Mouse (Mus musculus): ENCODE measurements around the gene Specc1. TPM values are rescaled to one million over a fixed set of nuclear protein-coding genes. Genes with fewer than 3 reads are reported as not detected.

Gene Specc1
- polyA plus RNA-seq, 1 experiment from 2014 or later: 17.1 TPM

- WGBS (ENCODE audit: insufficient replicate concordance): 72% methylated on average over 5 of the region's 5 CpGs
- no peak for ATAC-seq (replicated peaks; ENCODE audit: insufficient number of reproducible peaks, low FRiP score, low TSS enrichment)
- no peak overlapping the region for H3K9ac ChIP-seq (ENCODE audit: low read depth, low read length)
These were observed 296.8 kb downstream of the Specc1 start for GRCm38 (mm10) chr11:62253380-62253779.

DNA sequence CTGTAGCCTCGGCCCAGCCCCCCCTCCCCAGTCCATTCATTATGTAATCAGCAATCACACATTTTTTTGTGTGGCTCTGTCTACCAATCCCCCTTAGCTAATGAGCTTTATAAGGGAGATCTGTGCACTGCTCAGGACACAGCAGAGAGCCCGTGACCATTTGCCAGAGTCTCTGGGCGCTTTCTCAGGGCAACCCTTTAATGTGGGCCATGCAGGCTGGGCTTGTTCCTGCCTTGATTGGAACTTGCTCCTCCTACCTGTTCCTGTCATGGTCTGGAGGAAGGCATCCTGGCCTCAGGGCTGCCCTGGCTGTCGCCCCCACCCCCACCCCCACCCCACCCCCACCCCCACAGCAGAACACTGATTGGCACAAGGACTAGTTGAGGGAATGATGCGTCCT, 302.7 kb downstream of the Specc1 start:
- Histone ChIP-seq H3K27ac (ENCODE audit: low read depth, low read length) (no peak overlapping the region), H3K4me3 (ENCODE audit: low read depth, low read length) (no peak overlapping the region), H3K4me2 (no peak overlapping the region), H3K4me1 (ENCODE audit: control insufficient read depth, insufficient read depth, low read length) (0 out of 2 replicates have a peak, but pooled peaks cover 4% of the 10 kb centered on the region), H3K36me3 (ENCODE audit: control insufficient read depth, insufficient read depth, low read length) (no peaks in the 10 kb centered on the region), H3K9me3 (replicated peaks; ENCODE audit: control insufficient read depth, low read length) (no peaks in the 10 kb centered on the region), H3K9ac (ENCODE audit: low read depth, low read length) (no peak overlapping the region), H3K27me3 (ENCODE audit: control insufficient read depth, insufficient read depth, low read length) (no peaks in the 10 kb centered on the region)
- WGBS (ENCODE audit: insufficient replicate concordance): 50% methylated on average over 5 of the region's 5 CpGs
- no peak for ATAC-seq (replicated peaks; ENCODE audit: insufficient number of reproducible peaks, low FRiP score, low TSS enrichment)

More at GRCm38 (mm10) chr11:62253380-62253779, 296.8 kb downstream of the Specc1 start:
- no peak overlapping the region for H3K4me3 ChIP-seq (ENCODE audit: low read depth, low read length)
- no peak overlapping the region for H3K27ac ChIP-seq (ENCODE audit: low read depth, low read length)
- H3K4me2 ChIP-seq: no peak overlapping the region
- no peaks in the 10 kb centered on the region for H3K36me3 ChIP-seq (ENCODE audit: control insufficient read depth, insufficient read depth, low read length)
- H3K9me3 ChIP-seq (replicated peaks; ENCODE audit: control insufficient read depth, low read length): no peaks in the 10 kb centered on the region
- peaks cover 9% of the 10 kb centered on the region for H3K4me1 ChIP-seq (ENCODE audit: control insufficient read depth, insufficient read depth, low read length)
- peaks cover 38% of the 10 kb centered on the region for H3K27me3 ChIP-seq (ENCODE audit: control insufficient read depth, insufficient read depth, low read length)

DNA sequence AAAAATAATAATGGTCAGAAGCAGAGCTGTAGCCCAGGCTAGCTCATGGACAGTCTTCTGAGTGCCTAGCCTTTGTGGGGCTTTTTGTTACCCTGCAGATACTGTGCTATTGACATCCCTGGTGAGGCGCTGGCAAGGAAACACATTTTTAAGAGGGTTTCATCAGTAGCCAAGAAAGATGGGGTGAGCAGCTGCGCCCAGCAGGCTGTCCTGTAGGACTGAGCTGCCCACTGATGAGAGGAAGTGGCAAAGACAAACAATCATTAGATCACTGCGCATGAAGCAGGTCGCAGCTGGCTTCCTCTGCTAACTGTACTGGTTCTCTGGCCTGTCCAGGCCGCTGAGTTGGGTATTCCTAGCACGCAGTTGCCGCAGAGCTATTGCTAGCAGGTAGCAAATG, 307.0 kb downstream of the Specc1 start:
- Histone ChIP-seq H3K27me3 (ENCODE audit: control insufficient read depth, insufficient read depth, low read length) (no peaks in the 10 kb centered on the region; the same call in 1 of the 2 replicates), H3K4me3 (ENCODE audit: low read depth, low read length) (no peak overlapping the region), H3K27ac (ENCODE audit: low read depth, low read length) (no peak overlapping the region), H3K9me3 (replicated peaks; ENCODE audit: control insufficient read depth, low read length) (no peaks in the 10 kb centered on the region), H3K9ac (ENCODE audit: low read depth, low read length) (no peak overlapping the region), H3K36me3 (ENCODE audit: control insufficient read depth, insufficient read depth, low read length) (no peaks in the 10 kb centered on the region), H3K4me2 (no peak overlapping the region), H3K4me1 (ENCODE audit: control insufficient read depth, insufficient read depth, low read length) (peaks cover 9% of the 10 kb centered on the region; the same call in 1 of the 2 replicates)
- no peak for ATAC-seq (replicated peaks; ENCODE audit: insufficient number of reproducible peaks, low FRiP score, low TSS enrichment)
- 75% methylated on average over 7 of the region's 7 CpGs for WGBS (ENCODE audit: insufficient replicate concordance)

DNA sequence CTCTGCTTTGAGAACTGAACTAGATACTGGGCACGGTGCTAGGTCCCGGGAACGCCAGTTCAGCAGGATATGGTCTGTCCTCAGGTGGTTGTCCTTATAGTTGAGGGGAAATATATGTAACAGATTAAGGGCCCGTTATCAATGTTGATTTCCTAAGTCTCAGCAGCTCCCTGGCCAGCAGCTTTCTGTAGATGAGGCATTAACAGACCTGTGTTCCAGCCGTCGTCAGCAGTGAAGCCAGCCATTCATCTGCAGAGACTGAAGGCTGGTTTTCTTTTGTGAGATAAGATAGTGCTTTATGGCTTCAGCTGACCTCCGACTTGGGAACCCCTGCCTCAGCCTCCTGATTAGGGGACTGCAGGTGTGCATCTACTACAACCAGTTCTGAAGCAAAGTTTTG, 307.5 kb downstream of the Specc1 start:
- peaks cover 9% of the 10 kb centered on the region; the same call in 1 of the 2 replicates for H3K4me1 ChIP-seq (ENCODE audit: control insufficient read depth, insufficient read depth, low read length)
- 27% methylated on average over 7 of the region's 7 CpGs for WGBS (ENCODE audit: insufficient replicate concordance)
- no peak overlapping the region for H3K4me3 ChIP-seq (ENCODE audit: low read depth, low read length)
- H3K9ac ChIP-seq (ENCODE audit: low read depth, low read length): no peak overlapping the region
- H3K9me3 ChIP-seq (replicated peaks; ENCODE audit: control insufficient read depth, low read length): no peaks in the 10 kb centered on the region
- H3K27ac ChIP-seq (ENCODE audit: low read depth, low read length): no peak overlapping the region
- no peaks in the 10 kb centered on the region; the same call in 1 of the 2 replicates for H3K27me3 ChIP-seq (ENCODE audit: control insufficient read depth, insufficient read depth, low read length)
- H3K36me3 ChIP-seq (ENCODE audit: control insufficient read depth, insufficient read depth, low read length): no peaks in the 10 kb centered on the region
- ATAC-seq (replicated peaks; ENCODE audit: insufficient number of reproducible peaks, low FRiP score, low TSS enrichment): no peak
- H3K4me2 ChIP-seq: no peak overlapping the region

DNA sequence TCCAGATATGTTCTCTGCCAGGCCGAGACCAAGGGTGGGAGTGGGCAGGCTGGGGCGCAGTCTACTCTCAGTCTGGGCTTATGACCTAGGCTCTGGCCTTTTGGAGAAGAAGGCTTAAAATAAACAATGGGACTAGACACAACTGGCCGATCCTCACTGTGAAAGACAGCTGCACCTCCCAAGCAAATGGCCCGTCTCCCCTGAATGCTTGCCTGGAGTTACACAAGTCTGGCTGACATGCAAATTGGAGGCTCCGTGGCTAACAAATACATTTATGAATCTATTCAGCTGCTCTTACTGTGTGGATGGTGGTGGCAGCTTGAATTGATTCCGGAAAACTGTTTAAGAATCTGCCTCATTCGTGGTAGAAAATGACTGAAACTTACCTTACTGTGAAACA, 309.1 kb downstream of the Specc1 start:
- Histone ChIP-seq H3K4me1 (ENCODE audit: control insufficient read depth, insufficient read depth, low read length) (peaks cover 9% of the 10 kb centered on the region), H3K27me3 (ENCODE audit: control insufficient read depth, insufficient read depth, low read length) (no peaks in the 10 kb centered on the region; the same call in 1 of the 2 replicates), H3K9me3 (replicated peaks; ENCODE audit: control insufficient read depth, low read length) (no peaks in the 10 kb centered on the region), H3K27ac (ENCODE audit: low read depth, low read length) (no peak overlapping the region), H3K4me3 (ENCODE audit: low read depth, low read length) (no peak overlapping the region), H3K4me2 (no peak overlapping the region), H3K36me3 (ENCODE audit: control insufficient read depth, insufficient read depth, low read length) (no peaks in the 10 kb centered on the region), H3K9ac (ENCODE audit: low read depth, low read length) (no peak overlapping the region)
- ATAC-seq (replicated peaks; ENCODE audit: insufficient number of reproducible peaks, low FRiP score, low TSS enrichment): no peak
- 77% methylated on average over 7 of the region's 7 CpGs for WGBS (ENCODE audit: insufficient replicate concordance)

GRCm38 (mm10) chr11:62266466-62267214, 310.1 kb downstream of the Specc1 start:
- Histone ChIP-seq H3K9me3 (replicated peaks; ENCODE audit: control insufficient read depth, low read length) (no peaks in the 10 kb centered on the region), H3K9ac (ENCODE audit: low read depth, low read length) (no peak overlapping the region), H3K4me2 (peak overlapping the region; percentile 14; the same call in 1 of the 2 replicates), H3K36me3 (ENCODE audit: control insufficient read depth, insufficient read depth, low read length) (no peaks in the 10 kb centered on the region), H3K27ac (ENCODE audit: low read depth, low read length) (no peak overlapping the region), H3K4me3 (ENCODE audit: low read depth, low read length) (no peak overlapping the region), H3K4me1 (ENCODE audit: control insufficient read depth, insufficient read depth, low read length) (peaks cover 9% of the 10 kb centered on the region), H3K27me3 (ENCODE audit: control insufficient read depth, insufficient read depth, low read length) (no peaks in the 10 kb centered on the region; the same call in 1 of the 2 replicates)
- WGBS (ENCODE audit: insufficient replicate concordance): 41% methylated on average over 17 of the region's 17 CpGs
- ATAC-seq (replicated peaks; ENCODE audit: insufficient number of reproducible peaks, low FRiP score, low TSS enrichment): no peak

GRCm38 (mm10) chr11:62268381-62268780, 311.8 kb downstream of the Specc1 start:
- Histone ChIP-seq H3K4me1 (ENCODE audit: control insufficient read depth, insufficient read depth, low read length) (peaks cover 9% of the 10 kb centered on the region), H3K36me3 (ENCODE audit: control insufficient read depth, insufficient read depth, low read length) (no peaks in the 10 kb centered on the region), H3K4me2 (no peak overlapping the region), H3K9me3 (replicated peaks; ENCODE audit: control insufficient read depth, low read length) (no peaks in the 10 kb centered on the region), H3K4me3 (ENCODE audit: low read depth, low read length) (no peak overlapping the region), H3K9ac (ENCODE audit: low read depth, low read length) (no peak overlapping the region), H3K27me3 (ENCODE audit: control insufficient read depth, insufficient read depth, low read length) (no peaks in the 10 kb centered on the region; the same call in 1 of the 2 replicates), H3K27ac (ENCODE audit: low read depth, low read length) (no peak overlapping the region)
- WGBS (ENCODE audit: insufficient replicate concordance): 69% methylated on average over 8 of the region's 8 CpGs
- ATAC-seq (replicated peaks; ENCODE audit: insufficient number of reproducible peaks, low FRiP score, low TSS enrichment): no peak

DNA sequence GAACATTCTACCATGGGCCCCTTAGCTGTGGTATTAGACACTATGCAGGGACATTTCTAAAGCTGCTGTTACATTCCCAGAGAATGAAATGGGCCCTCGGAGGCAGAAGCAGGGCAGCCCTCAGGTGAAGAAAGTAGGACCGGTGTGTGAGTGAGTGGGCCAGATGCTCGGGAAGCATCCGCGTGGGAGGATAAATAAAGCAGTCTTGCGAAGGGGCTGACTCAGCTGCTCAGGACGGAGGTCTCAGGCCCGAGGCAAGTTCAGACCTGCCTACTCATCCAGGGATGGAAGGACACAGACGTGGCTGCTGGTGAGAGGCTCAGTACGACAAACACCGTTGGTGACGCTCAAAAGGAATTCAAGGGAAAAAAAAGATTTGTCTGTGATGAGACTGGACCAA, 312.5 kb downstream of the Specc1 start:
- Histone ChIP-seq H3K9ac (ENCODE audit: low read depth, low read length) (no peak overlapping the region), H3K4me3 (ENCODE audit: low read depth, low read length) (no peak overlapping the region), H3K4me2 (no peak overlapping the region), H3K9me3 (replicated peaks; ENCODE audit: control insufficient read depth, low read length) (no peaks in the 10 kb centered on the region), H3K4me1 (ENCODE audit: control insufficient read depth, insufficient read depth, low read length) (peaks cover 6% of the 10 kb centered on the region), H3K36me3 (ENCODE audit: control insufficient read depth, insufficient read depth, low read length) (no peaks in the 10 kb centered on the region), H3K27ac (ENCODE audit: low read depth, low read length) (no peak overlapping the region), H3K27me3 (ENCODE audit: control insufficient read depth, insufficient read depth, low read length) (no peaks in the 10 kb centered on the region; the same call in 1 of the 2 replicates)
- WGBS (ENCODE audit: insufficient replicate concordance): 71% methylated on average over 12 of the region's 12 CpGs
- ATAC-seq (replicated peaks; ENCODE audit: insufficient number of reproducible peaks, low FRiP score, low TSS enrichment): no peak

DNA sequence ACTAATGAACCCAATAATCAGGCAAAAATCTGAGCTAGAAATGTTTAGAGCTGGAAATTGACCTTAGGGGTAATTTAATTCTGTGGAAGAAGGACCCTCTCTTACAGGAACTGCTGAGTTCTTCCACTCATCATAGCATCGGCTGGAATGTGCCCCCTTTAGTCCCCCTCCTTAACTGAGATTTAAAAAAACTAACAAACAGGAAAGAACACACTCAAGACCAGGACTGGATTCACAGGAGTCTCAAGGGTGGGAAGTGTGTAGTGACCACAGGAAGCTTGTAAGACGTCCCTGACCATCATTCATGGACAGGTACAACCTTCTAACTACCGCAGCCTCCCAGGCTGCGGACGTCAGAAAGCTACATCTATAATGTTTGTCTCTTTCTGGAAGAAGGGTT, 314.3 kb downstream of the Specc1 start:
- H3K36me3 ChIP-seq (ENCODE audit: control insufficient read depth, insufficient read depth, low read length): no peaks in the 10 kb centered on the region
- WGBS (ENCODE audit: insufficient replicate concordance): 54% methylated on average over 5 of the region's 5 CpGs
- H3K27ac ChIP-seq (ENCODE audit: low read depth, low read length): no peak overlapping the region
- no peak for ATAC-seq (replicated peaks; ENCODE audit: insufficient number of reproducible peaks, low FRiP score, low TSS enrichment)
- peaks cover 5% of the 10 kb centered on the region for H3K4me1 ChIP-seq (ENCODE audit: control insufficient read depth, insufficient read depth, low read length)
- no peaks in the 10 kb centered on the region; the same call in 1 of the 2 replicates for H3K27me3 ChIP-seq (ENCODE audit: control insufficient read depth, insufficient read depth, low read length)
- H3K4me2 ChIP-seq: no peak overlapping the region
- H3K9me3 ChIP-seq (replicated peaks; ENCODE audit: control insufficient read depth, low read length): no peaks in the 10 kb centered on the region
- H3K9ac ChIP-seq (ENCODE audit: low read depth, low read length): no peak overlapping the region
- H3K4me3 ChIP-seq (ENCODE audit: low read depth, low read length): no peak overlapping the region

Data from heart, embryonic 11.5 days (tissue).